ENCODE assay signal across 8 mouse cellular contexts in genomic region chr2:75777040-75777451, GRCm38 (mm10). TPM values are rescaled to one million over a fixed set of nuclear protein-coding genes. Genes with fewer than 3 reads are reported as not detected.
DNase-seq lines count a peak whose midpoint lies in the region; ATAC-seq and TF ChIP-seq lines count a peak whose summit lies in the region.

No protein-coding gene starts in this region.

- TF ChIP-seq EP300 in liver, embryonic 14.5 days (IDR thresholded peaks at IDR 0.05; ENCODE audit: low read depth), result no peak

- WGBS in forebrain, embryonic 16.5 days, result 18% methylated on average over 6 of the region's 6 CpGs
- WGBS in hindbrain, postnatal 0 days, result 12% methylated on average over 5 of the region's 6 CpGs
- 3% methylated on average over 5 of the region's 6 CpGs for WGBS in liver, embryonic 14.5 days (ENCODE audit: insufficient replicate concordance)

- H3K36me3 ChIP-seq in forebrain, embryonic 16.5 days (ENCODE audit: control insufficient read depth, insufficient read depth), result no peaks in the 10 kb centered on the region
- no peaks in the 10 kb centered on the region for H3K36me3 ChIP-seq in hindbrain, postnatal 0 days (ENCODE audit: insufficient read depth, low read length)
- H3K36me3 ChIP-seq in liver, embryonic 14.5 days (replicated peaks; ENCODE audit: control insufficient read depth, insufficient read depth, low read depth), result no peaks in the 10 kb centered on the region

- no peaks in the 10 kb centered on the region for H3K9me3 ChIP-seq in forebrain, embryonic 16.5 days (ENCODE audit: control insufficient read depth, low read length)
- H3K9me3 ChIP-seq in hindbrain, postnatal 0 days (ENCODE audit: low read length), result no peaks in the 10 kb centered on the region
- H3K9me3 ChIP-seq in liver, embryonic 14.5 days (ENCODE audit: control insufficient read depth, low read length), result no peaks in the 10 kb centered on the region

- peak overlapping the region; percentile 12; the same call in 1 of the 2 replicates for H3K4me2 ChIP-seq in forebrain, embryonic 16.5 days (ENCODE audit: low read length)
- peak overlapping the region; percentile 31; the same call in 1 of the 2 replicates for H3K4me2 ChIP-seq in hindbrain, postnatal 0 days (ENCODE audit: low read depth, low read length)
- H3K4me2 ChIP-seq in liver, embryonic 14.5 days (ENCODE audit: low read depth), result peak overlapping the region; percentile 58

- no peak overlapping the region for H3K9ac ChIP-seq in forebrain, embryonic 16.5 days (replicated peaks; ENCODE audit: low read depth, low read length)
- no peak overlapping the region for H3K9ac ChIP-seq in hindbrain, postnatal 0 days (replicated peaks; ENCODE audit: low read length)
- no peak overlapping the region; the same call in 1 of the 2 replicates for H3K9ac ChIP-seq in liver, embryonic 14.5 days (replicated peaks)

- no peak for TF ChIP-seq CTCF in hindbrain, postnatal 0 days (IDR thresholded peaks at IDR 0.05; ENCODE audit: low read depth)
- TF ChIP-seq CTCF in liver, embryonic 14.5 days (IDR thresholded peaks at IDR 0.05; ENCODE audit: low read depth), result no peak

- H3K4me1 ChIP-seq in forebrain, embryonic 16.5 days (replicated peaks; ENCODE audit: control insufficient read depth, insufficient read depth, low read length), result no peaks in the 10 kb centered on the region
- 0 out of 2 replicates have a peak, but pooled peaks cover 6% of the 10 kb centered on the region for H3K4me1 ChIP-seq in hindbrain, postnatal 0 days (ENCODE audit: insufficient read depth, low read length)
- peaks cover 3 to 26% of the 10 kb centered on the region in 2 experiments for H3K4me1 ChIP-seq in liver, embryonic 14.5 days (replicated peaks; ENCODE audit: control insufficient read depth in 2 of 2, insufficient read depth in 2 of 2, low read length in 1 of 2)

- ATAC-seq in forebrain, embryonic 16.5 days, result 0 out of 2 replicates have a peak, but pooled peaks have one; percentile 36
- no peak for ATAC-seq in hindbrain, postnatal 0 days
- peak; percentile 66 for ATAC-seq in liver, embryonic 14.5 days (ENCODE audit: insufficient read depth)

- H3K4me3 ChIP-seq in forebrain, embryonic 16.5 days (replicated peaks; ENCODE audit: low read length), result no peak overlapping the region
- no peak overlapping the region for H3K4me3 ChIP-seq in hindbrain, postnatal 0 days (ENCODE audit: low read length)
- peak overlapping the region; percentile 29 to 35 for H3K4me3 ChIP-seq in liver, embryonic 14.5 days (ENCODE audit: insufficient read depth in 1 of 2, low read depth in 2 of 2, low read length in 2 of 2)

- H3K27ac ChIP-seq in forebrain, embryonic 16.5 days (ENCODE audit: low read length), result no peak overlapping the region
- H3K27ac ChIP-seq in hindbrain, postnatal 0 days, result no peak overlapping the region
- H3K27ac ChIP-seq in liver, embryonic 14.5 days, result no peak overlapping the region

- H3K27me3 ChIP-seq in forebrain, embryonic 16.5 days (replicated peaks; ENCODE audit: control insufficient read depth, insufficient read depth, low read length), result no peaks in the 10 kb centered on the region
- no peaks in the 10 kb centered on the region for H3K27me3 ChIP-seq in hindbrain, postnatal 0 days (ENCODE audit: insufficient read depth, low read length)
- no peaks in the 10 kb centered on the region for H3K27me3 ChIP-seq in liver, embryonic 14.5 days (ENCODE audit: control insufficient read depth, insufficient read depth, low read length)

- DNase-seq in adrenal gland, adult (ENCODE audit: inconsistent age in 2 of 2, low spot score in 1 of 2), result peak; percentile 78 to 84
- DNase-seq in adrenal gland, postnatal 4 days (ENCODE audit: low spot score in 2 of 2), result no peak
- peak; percentile 31 for DNase-seq in Muller cell, postnatal 12 days (ENCODE audit: inconsistent ontology term)
- no peak for DNase-seq in hindbrain, postnatal 0 days (ENCODE audit: low spot score)
- DNase-seq in liver, embryonic 14.5 days (ENCODE audit: low read depth in 3 of 3, low spot score in 3 of 3), result no peak
- DNase-seq in naive thymus-derived CD4-positive, alpha-beta T cell, adult 2 months (ENCODE audit: low read depth), result peak; percentile 76
- DNase-seq in MN1 (ENCODE audit: low spot score), result no peak

RNA-seq across cellular contexts. Expression of gene Agps, which starts 54.9 kb away (rescaled TPM):
- total RNA-seq in adrenal gland, postnatal 4 days (2021), result 10 to 100 TPM; 39.0 to 52.5 TPM
- 26.2 and 26.8 TPM in 2 replicates for polyA plus RNA-seq in forebrain, embryonic 16.5 days (2015; fragmentation: Nextera tagmentation; extraction: Ambion mirVana)
- total RNA-seq in hindbrain, postnatal 0 days (2014; rRNA removed), result 32.7 and 40.0 TPM in 2 replicates
- polyA plus RNA-seq in hindbrain, postnatal 0 days (2015; fragmentation: Nextera tagmentation; extraction: Ambion mirVana), result 17.1 and 17.8 TPM in 2 replicates
- 4.1 and 5.6 TPM in 2 replicates for polyA plus RNA-seq in liver, embryonic 14.5 days (2012; rRNA removed)
- polyA plus RNA-seq in liver, embryonic 14.5 days (2014; fragmentation: Nextera tagmentation; extraction: Ambion mirVana), result 13.8 and 14.3 TPM in 2 replicates

Comparison
In these comparisons a context has a peak if more than half of its experiments do, and no peak if none do; other contexts are left out.
1. DNase-seq: peak in adrenal gland, adult (2 of 2), Muller cell, postnatal 12 days (single experiment) and naive thymus-derived CD4-positive, alpha-beta T cell, adult 2 months (single experiment); none in adrenal gland, postnatal 4 days (0 of 2), hindbrain, postnatal 0 days (single experiment), liver, embryonic 14.5 days (0 of 3) and MN1 (single experiment).
2. H3K4me3 ChIP-seq: peak in liver, embryonic 14.5 days (2 of 2); none in forebrain, embryonic 16.5 days (single experiment) and hindbrain, postnatal 0 days (single experiment).
3. Peak in every context shown above with its lines, with median percentiles within 50 percentile points of each other: H3K4me2 ChIP-seq.